Mouse (Mus musculus) forebrain, embryonic 12.5 days (tissue): ENCODE measurements around the gene Tmem14c. TPM values are rescaled to one million over a fixed set of nuclear protein-coding genes. Genes with fewer than 3 reads are reported as not detected.
"Not testable (repeated sequence)": the region's sequence is repeated elsewhere in the genome, so short reads cannot be mapped to it uniquely, and the experiment has no call there.

Source experiments
- ATAC-seq: fragments of 200-750 bp; cut with Nextera tagmentation; 2 replicates; pipeline ENCODE4 v1.8.0; 2017; ENCODE audit warnings: moderate TSS enrichment; ENCODE audit not compliant: low FRiP score
- H3K27ac ChIP-seq: fragments of 300-500 bp; sonication (generic); 2 replicates; pipeline ENCODE4 v1.5.1; 2016; ENCODE audit warnings: mild to moderate bottlenecking
- H3K27me3 ChIP-seq: fragments of 300-500 bp; sonication (generic); 2 replicates; pipeline ENCODE4 v1.6.1; 2016; ENCODE audit warnings: mild to moderate bottlenecking
- H3K36me3 ChIP-seq: fragments of 300-500 bp; sonication (generic); replicated peaks from 2 replicates; pipeline ENCODE4 v1.6.1; 2016; ENCODE audit warnings: mild to moderate bottlenecking
- H3K4me1 ChIP-seq: fragments of 300-500 bp; sonication (generic); 2 replicates; pipeline ENCODE4 v1.6.1; 2016
- H3K4me2 ChIP-seq: fragments of 300-500 bp; sonication (generic); 2 replicates; pipeline ENCODE4 v1.6.1; 2016; ENCODE audit warnings: mild to moderate bottlenecking, moderate library complexity
- H3K4me3 ChIP-seq: fragments of 300-500 bp; sonication (generic); replicated peaks from 2 replicates; pipeline ENCODE4 v1.5.1; 2016; ENCODE audit warnings: mild to moderate bottlenecking
- H3K9ac ChIP-seq: fragments of 300-500 bp; sonication (generic); 2 replicates; pipeline ENCODE4 v1.6.1; 2016; ENCODE audit warnings: mild to moderate bottlenecking
- H3K9me3 ChIP-seq: fragments of 300-500 bp; sonication (generic); 2 replicates; pipeline ENCODE4 v1.6.1; 2016
- WGBS: fragments of 180-500 bp; shearing (Covaris S2); methylation state at CpG from one replicate; pipeline ENCODE4 v1.1.7; 2016; 5-methylcytosine and 5-hydroxymethylcytosine counted together
- polyA plus RNA-seq: library from polyadenylated mRNA; unstranded; fragments of >200 nt; fragmentation: Nextera tagmentation; extraction: Ambion mirVana; gene quantifications from 2 replicates; pipeline ENCODE4 v1.2.1, GENCODE M21; 2016

Gene Tmem14c
- polyA plus RNA-seq, 1 experiment from 2014 or later = 143 TPM

DNA sequence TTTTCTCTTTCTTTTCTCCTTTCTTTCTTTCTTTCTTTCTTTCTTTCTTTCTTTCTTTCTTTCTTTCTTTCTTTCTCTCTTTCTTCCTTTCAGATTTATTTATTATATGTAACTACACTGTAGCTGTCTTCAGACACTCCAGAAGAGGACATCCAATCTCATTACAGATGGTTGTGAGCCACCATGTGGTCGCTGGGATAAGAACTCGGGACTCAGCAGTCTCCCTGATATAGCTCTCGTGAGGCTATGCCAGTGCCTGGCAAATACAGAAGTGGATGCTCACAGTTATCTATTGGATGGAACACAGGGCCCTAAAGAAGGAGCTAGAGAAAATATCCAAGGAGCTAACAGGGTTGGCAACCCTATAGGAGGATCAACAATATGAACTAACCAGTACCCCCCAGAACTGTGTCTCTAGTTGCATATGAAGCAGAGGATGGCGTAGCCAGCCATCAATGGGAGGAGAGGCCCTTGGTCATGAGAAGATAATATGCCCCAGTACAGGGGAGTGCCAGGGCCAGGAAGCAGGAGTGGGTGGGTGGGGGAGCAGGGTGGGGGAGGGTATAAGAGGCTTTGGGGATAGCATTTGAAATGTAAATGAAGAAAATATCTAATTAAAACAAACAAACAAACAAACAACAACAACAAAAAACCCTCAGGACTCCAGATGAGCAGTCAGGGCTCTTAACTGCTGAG lies 28.3 kb upstream of the Tmem14c start:
- not testable (repeated sequence) for H3K4me3 ChIP-seq, H3K9me3 ChIP-seq, ATAC-seq, H3K9ac ChIP-seq, H3K36me3 ChIP-seq, H3K27ac ChIP-seq, H3K4me2 ChIP-seq, H3K4me1 ChIP-seq
- peaks cover 18% of the 10 kb centered on the region for H3K27me3 ChIP-seq
- 78% methylated on average over 4 of the region's 4 CpGs for WGBS

DNA sequence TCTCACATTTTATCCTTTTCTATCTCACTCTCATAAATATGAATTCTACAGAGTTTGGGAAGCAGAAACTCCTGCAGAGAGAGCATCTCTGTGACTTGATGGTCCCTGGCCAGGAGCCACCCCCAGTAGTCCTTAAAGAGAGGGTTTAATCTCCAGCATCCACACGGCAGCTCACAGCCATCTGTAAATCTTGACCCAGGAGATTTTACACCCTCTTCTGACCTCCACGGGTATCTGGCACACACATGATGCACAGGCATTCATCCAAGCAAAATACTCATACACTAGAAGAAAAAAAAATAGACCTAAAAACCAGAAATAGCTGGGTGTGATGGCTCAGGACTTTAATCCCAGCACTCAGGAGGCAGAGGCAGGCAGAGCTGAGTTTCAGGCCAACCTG lies 27.7 kb upstream of the Tmem14c start:
- Histone ChIP-seq H3K4me3 (no peak overlapping the region), H3K9me3 (no peaks in the 10 kb centered on the region), H3K4me1 (no peaks in the 10 kb centered on the region), H3K27me3 (peaks cover 23% of the 10 kb centered on the region), H3K36me3 (no peaks in the 10 kb centered on the region), H3K4me2 (no peak overlapping the region), H3K27ac (no peak overlapping the region), H3K9ac (no peak overlapping the region)
- WGBS = 80% methylated on average over 2 of the region's 2 CpGs
- ATAC-seq = no peak

DNA sequence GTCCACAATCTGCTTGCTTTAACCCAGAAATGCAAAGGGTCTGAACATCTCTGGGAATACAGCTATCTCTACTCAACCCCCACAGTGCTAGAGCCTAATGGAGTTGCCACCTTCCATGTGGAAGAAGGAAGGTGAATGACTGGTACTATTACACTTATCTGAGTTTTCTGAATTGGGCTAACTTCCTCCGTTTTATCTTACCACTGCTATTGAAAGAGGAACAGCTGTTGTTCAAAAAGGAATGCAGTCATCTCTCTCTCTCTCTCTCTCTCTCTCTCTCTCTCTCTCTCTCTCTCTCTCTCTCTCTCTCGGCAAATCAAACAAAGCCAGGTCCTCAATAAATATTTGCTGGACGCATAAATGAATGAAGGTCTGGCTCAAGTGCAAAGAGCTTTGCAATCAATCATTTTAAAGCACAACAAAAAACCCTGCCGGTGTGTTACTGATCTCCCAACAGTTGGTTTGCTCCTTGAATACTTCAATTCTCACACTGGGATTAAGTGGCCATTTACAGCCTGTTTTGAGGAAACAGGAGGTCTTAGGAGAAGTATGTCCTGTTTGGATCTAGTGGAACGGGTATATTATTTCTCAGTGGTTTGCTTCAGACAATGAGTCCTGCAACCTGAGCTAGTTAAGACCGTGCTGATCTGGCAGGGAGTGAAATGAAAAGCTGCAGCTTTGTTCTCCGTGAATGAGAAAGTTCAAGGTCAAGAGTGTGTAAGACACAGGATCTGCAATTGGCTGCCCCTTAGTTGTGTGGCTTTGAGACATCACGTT lies 21.4 kb upstream of the Tmem14c start:
- H3K27me3 ChIP-seq = peaks cover 23% of the 10 kb centered on the region
- WGBS = 5% methylated on average over 8 of the region's 8 CpGs
- H3K9me3 ChIP-seq = no peaks in the 10 kb centered on the region
- peak overlapping the region; percentile 13; the same call in 1 of the 2 replicates for H3K4me2 ChIP-seq
- peaks cover 12% of the 10 kb centered on the region for H3K4me1 ChIP-seq
- no peaks in the 10 kb centered on the region for H3K36me3 ChIP-seq
- peak overlapping the region; percentile 33; the same call in 1 of the 2 replicates for H3K27ac ChIP-seq
- H3K4me3 ChIP-seq = no peak overlapping the region
- H3K9ac ChIP-seq = no peak overlapping the region
- ATAC-seq = peak; percentile 86

DNA sequence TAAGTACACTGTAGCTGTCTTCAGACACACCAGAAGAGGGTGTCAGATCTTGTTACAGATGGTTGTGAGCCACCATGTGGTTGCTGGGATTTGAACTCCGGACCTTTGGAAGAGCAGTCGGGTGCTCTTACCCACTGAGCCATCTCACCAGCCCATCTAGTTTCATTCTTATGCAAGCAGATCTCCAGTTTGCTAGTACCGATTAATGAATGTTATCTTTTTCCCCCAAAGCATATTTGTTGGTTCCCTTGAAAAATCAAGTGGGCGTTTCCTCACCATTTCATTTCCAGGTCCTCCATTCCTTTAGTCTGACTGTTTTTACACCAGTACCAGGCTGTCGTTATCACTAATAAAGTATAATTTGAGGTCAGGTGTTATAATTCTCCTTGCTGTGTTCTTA lies 17.6 kb upstream of the Tmem14c start:
- H3K4me2 ChIP-seq, H3K27ac ChIP-seq, H3K27me3 ChIP-seq, H3K36me3 ChIP-seq, H3K9me3 ChIP-seq, H3K9ac ChIP-seq, H3K4me3 ChIP-seq, ATAC-seq: not testable (repeated sequence)
- 93% methylated on average over 5 of the region's 5 CpGs for WGBS
- peaks cover 27% of the 10 kb centered on the region for H3K4me1 ChIP-seq

DNA sequence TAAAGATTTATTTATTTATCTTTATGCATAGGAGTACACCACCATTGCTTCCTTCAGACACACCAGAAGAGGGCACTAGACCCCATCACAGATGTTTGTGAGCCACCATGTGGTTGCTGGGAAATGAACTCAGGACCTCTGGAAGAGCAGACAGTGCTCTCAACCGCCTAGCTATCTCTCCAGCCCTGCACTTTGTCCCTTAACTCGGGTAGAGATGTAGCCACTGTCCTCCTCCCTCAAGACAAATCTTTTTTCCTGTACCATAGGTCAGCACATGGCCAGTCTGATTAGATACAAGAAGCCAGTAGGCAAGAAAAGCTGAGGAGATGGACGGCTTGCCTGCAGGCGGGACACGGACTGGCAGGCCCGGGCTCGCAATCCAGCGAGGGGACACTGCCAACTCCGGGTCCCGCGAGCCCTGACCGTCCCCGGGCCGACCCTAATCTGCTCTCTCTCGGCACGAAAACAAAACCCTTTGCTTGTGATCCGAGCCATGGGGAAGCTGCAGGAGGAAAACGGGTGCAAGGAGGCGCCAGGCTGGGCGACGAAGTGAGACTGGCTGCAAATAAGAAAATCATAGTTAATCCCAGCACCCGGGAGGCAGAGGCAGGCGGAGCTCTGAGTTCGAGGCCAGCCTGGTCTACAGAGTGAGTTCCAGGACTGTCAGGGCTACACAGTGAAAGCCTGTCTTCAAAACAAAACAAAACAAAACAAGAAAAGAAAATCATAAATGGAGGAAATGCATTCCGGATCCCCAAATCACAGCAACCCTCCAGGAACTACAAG lies 15.8 kb upstream of the Tmem14c start:
- Histone ChIP-seq H3K9ac (peak overlapping the region; percentile 86), H3K4me2 (peak overlapping the region; percentile 88), H3K27me3 (no peaks in the 10 kb centered on the region), H3K27ac (peak overlapping the region; percentile 96), H3K36me3 (peaks cover 10% of the 10 kb centered on the region), H3K9me3 (no peaks in the 10 kb centered on the region), H3K4me3 (peak overlapping the region; percentile 95), H3K4me1 (peaks cover 16% of the 10 kb centered on the region)
- ATAC-seq = peak; percentile 28
- 1% methylated on average over 25 of the region's 25 CpGs for WGBS

DNA sequence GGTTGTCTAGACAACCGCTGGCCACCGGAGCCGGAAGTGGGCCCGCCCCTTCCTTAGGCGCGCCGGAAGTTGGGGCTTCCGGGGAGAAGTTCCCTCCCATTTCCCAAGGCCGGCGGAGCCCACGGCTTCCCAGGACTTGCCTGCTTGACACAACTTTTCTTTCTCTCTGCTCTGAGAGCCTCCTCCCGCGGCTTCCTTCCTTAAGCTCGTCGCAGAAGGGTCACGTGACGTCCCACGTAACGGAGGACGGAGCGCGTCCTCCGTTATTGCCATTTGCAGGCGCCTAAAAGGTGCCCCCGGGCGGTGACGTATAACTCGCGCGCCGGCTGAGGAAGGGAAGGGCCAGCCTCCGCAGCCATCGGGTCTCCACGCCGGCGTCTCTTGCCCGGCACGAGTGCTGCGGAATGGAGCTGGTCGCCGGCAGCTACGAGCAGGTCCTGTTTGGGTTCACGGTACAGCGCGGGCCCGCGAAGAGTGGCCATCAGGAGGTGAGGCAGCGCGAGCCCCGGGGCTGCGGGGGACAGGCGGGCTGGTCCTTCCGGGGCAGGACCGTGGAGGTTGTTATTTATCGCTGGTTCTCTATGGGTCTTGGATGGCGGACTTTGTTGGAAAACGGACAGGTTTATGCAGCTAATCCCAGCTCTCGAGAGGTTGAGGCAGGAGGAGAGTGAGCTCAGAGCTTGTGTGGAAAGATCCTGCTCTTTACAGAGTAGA lies 15.0 kb upstream of the Tmem14c start, which contains the start of gene Pak1ip1:
Pak1ip1 (plus strand) TSS at position 98 of the 714 bp plus-strand sequence.
- Histone ChIP-seq H3K4me2 (peak within 1 kb of the TSS; percentile 88), H3K36me3 (peaks cover 18% of the 10 kb centered on the region), H3K4me1 (peaks cover 16% of the 10 kb centered on the region), H3K9ac (peak within 1 kb of the TSS; percentile 86), H3K4me3 (peak within 1 kb of the TSS; percentile 95), H3K27ac (peak within 1 kb of the TSS; percentile 96), H3K9me3 (no peaks in the 10 kb centered on the region), H3K27me3 (no peaks in the 10 kb centered on the region)
- ATAC-seq = peak; percentile 96
- under 1% methylated on average over 58 of the region's 58 CpGs for WGBS

DNA sequence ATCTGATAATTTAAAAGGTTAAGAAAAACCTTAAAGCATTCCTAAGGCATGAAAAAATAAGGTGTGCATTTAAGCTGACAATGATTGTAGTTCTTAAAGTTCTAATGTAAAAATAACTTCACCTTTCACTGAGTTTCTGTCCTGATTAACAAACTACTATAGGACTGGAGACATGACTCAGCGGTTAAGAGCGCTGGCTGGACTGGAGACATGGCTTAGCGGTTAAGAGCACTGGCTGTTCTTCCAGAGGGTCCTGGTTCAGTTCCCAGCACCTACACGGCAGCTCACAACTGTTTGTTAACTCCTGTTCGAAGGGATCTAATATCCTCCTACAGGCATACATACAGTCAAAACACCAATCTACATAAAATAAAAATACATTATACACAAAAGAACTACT lies 14.1 kb upstream of the Tmem14c start:
- no peak overlapping the region for H3K27ac ChIP-seq
- 88% methylated on average over 5 of the region's 5 CpGs for WGBS
- H3K4me1 ChIP-seq = peaks cover 16% of the 10 kb centered on the region
- no peaks in the 10 kb centered on the region for H3K9me3 ChIP-seq
- H3K27me3 ChIP-seq = no peaks in the 10 kb centered on the region
- no peak for ATAC-seq
- H3K4me2 ChIP-seq = peak overlapping the region; percentile 88
- H3K9ac ChIP-seq = no peak overlapping the region
- peaks cover 26% of the 10 kb centered on the region for H3K36me3 ChIP-seq
- peak overlapping the region; percentile 95 for H3K4me3 ChIP-seq

DNA sequence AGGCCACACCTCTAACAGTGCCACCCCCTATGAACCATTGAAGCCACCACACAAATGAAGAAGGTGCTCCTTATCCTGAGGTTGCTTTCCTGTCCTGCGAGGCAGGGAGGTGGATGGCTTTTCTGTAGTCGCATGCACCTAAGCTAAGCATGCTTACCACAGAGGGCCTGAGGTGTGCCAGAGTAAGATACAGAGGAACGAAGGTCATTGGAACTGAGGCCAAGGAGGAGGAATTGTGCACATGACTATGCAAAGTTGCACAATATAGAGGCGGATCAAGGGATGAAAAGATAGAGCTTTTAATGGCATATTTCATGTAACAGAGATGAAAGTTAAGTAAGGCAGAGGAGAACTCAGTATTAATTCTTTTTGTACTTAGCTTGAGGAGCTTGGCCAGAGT lies 9.8 kb upstream of the Tmem14c start:
- no peak for ATAC-seq
- no peaks in the 10 kb centered on the region for H3K9me3 ChIP-seq
- H3K27me3 ChIP-seq = no peaks in the 10 kb centered on the region
- H3K9ac ChIP-seq = no peak overlapping the region
- no peak overlapping the region for H3K4me2 ChIP-seq
- peaks cover 68% of the 10 kb centered on the region for H3K36me3 ChIP-seq
- H3K4me3 ChIP-seq = no peak overlapping the region
- 97% methylated on average over 4 of the region's 4 CpGs for WGBS
- peaks cover 8% of the 10 kb centered on the region for H3K4me1 ChIP-seq
- H3K27ac ChIP-seq = no peak overlapping the region

DNA sequence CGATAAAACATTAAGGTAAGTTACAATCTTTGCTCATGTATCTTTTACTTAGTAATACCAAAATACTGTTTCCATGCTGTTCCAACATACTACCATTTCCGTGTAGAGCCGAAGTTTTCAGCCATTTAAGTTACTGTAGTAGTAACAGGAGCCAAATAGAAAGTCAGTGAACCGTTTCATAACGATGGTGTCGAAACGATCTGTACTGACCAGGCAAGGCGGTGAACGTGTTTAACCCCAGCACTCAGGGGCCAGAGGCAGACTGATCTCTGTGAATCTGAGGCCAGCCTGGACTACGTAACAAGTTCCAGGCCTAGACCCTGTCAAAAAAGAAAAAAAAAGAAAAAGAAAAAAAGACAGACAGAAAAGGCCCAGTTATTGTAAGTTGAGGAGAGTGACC lies 7.8 kb upstream of the Tmem14c start:
- Histone ChIP-seq H3K36me3 (peaks cover 87% of the 10 kb centered on the region), H3K4me2 (no peak overlapping the region), H3K9me3 (no peaks in the 10 kb centered on the region), H3K27ac (no peak overlapping the region), H3K27me3 (no peaks in the 10 kb centered on the region), H3K9ac (no peak overlapping the region), H3K4me3 (no peak overlapping the region), H3K4me1 (no peaks in the 10 kb centered on the region)
- no peak for ATAC-seq
- WGBS = 93% methylated on average over 10 of the region's 10 CpGs

DNA sequence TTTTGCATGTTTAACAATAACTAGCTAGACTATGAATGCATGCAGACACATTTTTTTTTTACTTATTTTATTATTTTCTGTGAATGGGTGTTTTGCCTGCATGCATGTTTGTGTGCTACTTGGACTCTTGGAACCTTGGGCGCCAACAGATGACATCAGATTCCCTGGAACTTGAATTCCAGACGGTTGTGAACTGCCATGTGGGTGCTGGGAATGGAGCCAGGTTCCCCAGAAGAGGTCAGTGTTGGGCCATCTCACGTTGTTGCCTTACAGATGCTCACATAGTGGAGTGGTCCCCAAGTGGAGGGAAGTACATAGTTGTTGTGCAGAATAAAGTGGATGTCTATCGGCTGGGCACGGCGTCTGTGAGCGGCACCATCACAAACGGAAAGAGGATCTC lies 7.1 kb upstream of the Tmem14c start:
- no peak overlapping the region for H3K4me2 ChIP-seq
- ATAC-seq = no peak
- no peak overlapping the region for H3K9ac ChIP-seq
- H3K36me3 ChIP-seq = peaks cover 90% of the 10 kb centered on the region
- 86% methylated on average over 8 of the region's 8 CpGs for WGBS
- no peaks in the 10 kb centered on the region for H3K27me3 ChIP-seq
- no peaks in the 10 kb centered on the region for H3K4me1 ChIP-seq
- no peaks in the 10 kb centered on the region for H3K9me3 ChIP-seq
- no peak overlapping the region for H3K27ac ChIP-seq
- H3K4me3 ChIP-seq = no peak overlapping the region

DNA sequence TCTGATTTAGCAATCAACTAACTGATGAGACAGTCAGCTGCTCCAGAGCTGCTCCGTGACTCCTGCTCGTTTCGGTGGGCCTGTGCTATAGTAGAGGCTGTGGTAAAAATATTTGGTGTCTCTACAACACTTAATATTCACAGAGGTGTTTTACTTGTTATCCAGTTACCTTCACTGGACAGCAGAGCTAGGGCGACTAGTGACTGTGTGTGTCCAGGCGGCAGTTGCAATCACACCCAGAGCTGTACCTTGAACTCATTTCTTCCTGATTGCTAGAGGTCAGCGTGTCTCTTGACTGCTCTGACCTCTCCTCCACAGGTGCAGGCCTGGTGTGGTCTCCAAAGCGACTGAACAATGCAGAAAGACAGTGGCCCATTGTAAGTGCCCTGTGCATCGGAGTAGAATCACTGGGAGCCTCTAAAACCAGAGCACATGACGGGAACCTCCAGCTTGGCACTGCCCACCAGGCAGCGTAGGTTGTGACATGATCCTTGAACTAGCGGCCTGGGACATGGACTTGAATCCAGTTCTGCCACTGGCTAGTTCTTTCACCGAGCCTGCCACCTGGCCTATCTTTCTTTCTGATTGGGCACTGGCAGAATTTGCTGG lies 809 bp downstream of the Tmem14c start:
- ATAC-seq = peak; percentile 18
- Histone ChIP-seq H3K9me3 (no peaks in the 10 kb centered on the region), H3K27ac (peak overlapping the region; percentile 77; the same call in 1 of the 2 replicates), H3K27me3 (no peaks in the 10 kb centered on the region), H3K4me3 (peak overlapping the region; percentile 68), H3K9ac (peak overlapping the region; percentile 74), H3K4me2 (peak overlapping the region; percentile 77), H3K4me1 (peaks cover 13% of the 10 kb centered on the region), H3K36me3 (peaks cover 49% of the 10 kb centered on the region)
- 39% methylated on average over 12 of the region's 12 CpGs for WGBS
